Mouse (Mus musculus): ENCODE results near the gene Ghrh. TPM values are rescaled to one million over a fixed set of nuclear protein-coding genes. Genes with fewer than 3 reads are reported as not detected.
"Not testable (repeated sequence)": the region's sequence is repeated elsewhere in the genome, so short reads cannot be mapped to it uniquely, and the experiment has no call there.

The Ghrh gene
- polyA plus RNA-seq (2014; fragmentation: Nextera tagmentation; extraction: Ambion mirVana) = not detected in 2 replicates

DNA sequence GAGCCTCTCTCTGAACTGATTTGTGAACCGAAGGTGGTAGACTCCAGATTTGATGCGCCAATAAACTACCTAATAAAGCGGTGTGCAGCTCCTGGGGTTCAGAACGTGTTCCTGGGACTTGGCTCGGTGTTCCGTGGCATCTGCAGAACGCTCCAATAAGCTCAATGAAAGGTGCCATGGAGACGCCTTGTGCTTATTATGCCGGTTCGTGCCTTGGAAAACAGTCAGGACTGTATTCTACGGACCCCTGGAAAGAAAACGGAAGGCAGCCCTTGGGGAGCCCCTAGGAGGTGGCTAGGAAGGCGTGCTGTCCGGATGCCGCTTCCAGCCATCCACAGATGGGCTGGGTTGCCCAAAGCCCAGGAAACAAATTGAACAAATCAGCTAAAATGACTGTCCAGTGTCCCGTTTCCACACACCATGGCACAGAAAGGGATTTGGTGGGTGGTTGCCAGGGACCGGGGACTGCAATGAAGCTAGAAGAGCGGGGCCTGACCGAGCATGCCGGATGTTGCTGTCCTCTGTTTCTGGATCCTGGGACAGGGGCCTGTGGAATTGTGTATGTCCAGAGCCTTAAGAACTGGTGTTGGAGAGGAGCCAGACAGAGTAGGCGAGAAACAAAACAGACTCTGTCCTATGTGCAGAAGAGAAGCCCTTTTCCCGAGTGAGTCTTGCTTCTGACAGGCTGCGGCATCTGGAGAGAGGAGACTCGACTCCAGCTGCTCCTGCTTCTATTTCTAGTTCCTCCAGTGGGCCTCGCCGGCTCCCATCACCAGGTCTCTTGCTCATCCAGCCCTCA lies at the start of gene Ghrh:
TSS of gene Ghrh (minus strand) at position 146 of the 799 bp plus-strand sequence.
- Histone ChIP-seq H3K36me3 (ENCODE audit: control insufficient read depth, insufficient read depth, low read length) (no peaks in the 10 kb centered on the region), H3K9ac (ENCODE audit: low read length) (no peak within 1 kb of the TSS), H3K4me2 (ENCODE audit: low read depth) (no peak within 1 kb of the TSS), H3K9me3 (ENCODE audit: control insufficient read depth, low read length) (no peaks in the 10 kb centered on the region), H3K27me3 (ENCODE audit: control insufficient read depth, insufficient read depth, low read length) (no peaks in the 10 kb centered on the region), H3K4me1 (ENCODE audit: control insufficient read depth, insufficient read depth, low read length) (0 out of 2 replicates have a peak, but pooled peaks cover under 1% of the 10 kb centered on the region), H3K27ac (ENCODE audit: low read depth, low read length) (no peak within 1 kb of the TSS), H3K4me3 (ENCODE audit: low read depth, low read length) (no peak within 1 kb of the TSS)
- DNase-seq (ENCODE audit: low spot score) = peak; percentile 16
- no peak for ATAC-seq (ENCODE audit: insufficient read depth, low FRiP score, low TSS enrichment)
- WGBS = 79% methylated on average over 26 of the region's 26 CpGs

DNA sequence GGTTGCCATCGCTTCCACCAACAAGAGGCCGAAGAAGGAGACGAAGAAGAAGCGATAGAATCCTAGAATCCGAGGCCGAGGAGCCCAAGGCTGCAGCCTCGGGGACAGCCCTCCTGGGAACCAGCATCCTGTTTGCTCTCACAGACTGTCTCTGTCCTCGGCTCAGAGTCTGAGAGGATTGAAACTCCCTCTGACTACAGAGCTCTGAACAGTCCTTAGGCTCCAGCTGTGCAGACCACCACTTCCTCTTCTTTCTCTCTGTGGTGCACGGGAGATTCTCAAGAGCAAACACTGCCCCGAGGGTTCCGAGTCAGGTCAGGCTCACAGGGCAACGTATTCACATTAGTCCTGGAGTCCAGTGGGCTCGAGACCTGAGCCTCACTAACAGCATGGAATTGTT lies 48.7 kb upstream of the Ghrh start:
- Histone ChIP-seq H3K4me2 (ENCODE audit: low read depth) (no peak overlapping the region), H3K27me3 (ENCODE audit: control insufficient read depth, insufficient read depth, low read length) (no peaks in the 10 kb centered on the region), H3K9me3 (ENCODE audit: control insufficient read depth, low read length) (no peaks in the 10 kb centered on the region), H3K27ac (ENCODE audit: low read depth, low read length) (peak overlapping the region; percentile 58; the same call in 1 of the 2 replicates), H3K36me3 (ENCODE audit: control insufficient read depth, insufficient read depth, low read length) (peaks cover 4% of the 10 kb centered on the region), H3K4me3 (ENCODE audit: low read depth, low read length) (no peak overlapping the region), H3K9ac (ENCODE audit: low read length) (no peak overlapping the region), H3K4me1 (ENCODE audit: control insufficient read depth, insufficient read depth, low read length) (0 out of 2 replicates have a peak, but pooled peaks cover 3% of the 10 kb centered on the region)
- ATAC-seq (ENCODE audit: insufficient read depth, low FRiP score, low TSS enrichment) (no peak), DNase-seq (ENCODE audit: low spot score) (no peak)
- 53% methylated on average over 13 of the region's 13 CpGs for WGBS

DNA sequence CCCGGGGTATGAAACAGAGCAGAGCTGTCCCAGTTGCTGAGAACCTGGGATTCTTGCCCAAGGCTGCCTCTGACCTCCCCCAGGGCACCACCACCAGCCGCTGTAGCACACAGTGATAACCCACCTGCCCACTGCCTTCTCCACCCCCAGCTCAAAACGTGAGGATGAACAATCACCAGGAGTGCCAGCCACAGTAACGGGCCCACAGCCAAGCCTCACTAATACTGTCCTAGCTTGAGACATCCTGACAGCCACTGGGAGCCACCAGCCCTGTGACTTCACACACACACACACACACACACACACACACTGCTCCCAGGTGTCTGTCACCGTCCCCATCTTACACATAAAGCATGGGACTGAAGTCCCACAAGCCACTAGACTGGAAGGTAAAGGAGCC lies 48.1 kb upstream of the Ghrh start:
- no peak for DNase-seq (ENCODE audit: low spot score)
- H3K4me2 ChIP-seq (ENCODE audit: low read depth) = no peak overlapping the region
- no peaks in the 10 kb centered on the region for H3K9me3 ChIP-seq (ENCODE audit: control insufficient read depth, low read length)
- no peak overlapping the region for H3K27ac ChIP-seq (ENCODE audit: low read depth, low read length)
- H3K4me1 ChIP-seq (ENCODE audit: control insufficient read depth, insufficient read depth, low read length) = 0 out of 2 replicates have a peak, but pooled peaks cover 3% of the 10 kb centered on the region
- no peak overlapping the region for H3K9ac ChIP-seq (ENCODE audit: low read length)
- no peak for ATAC-seq (ENCODE audit: insufficient read depth, low FRiP score, low TSS enrichment)
- H3K4me3 ChIP-seq (ENCODE audit: low read depth, low read length) = no peak overlapping the region
- WGBS = 71% methylated on average over 5 of the region's 5 CpGs
- peaks cover 4% of the 10 kb centered on the region for H3K36me3 ChIP-seq (ENCODE audit: control insufficient read depth, insufficient read depth, low read length)
- H3K27me3 ChIP-seq (ENCODE audit: control insufficient read depth, insufficient read depth, low read length) = no peaks in the 10 kb centered on the region

DNA sequence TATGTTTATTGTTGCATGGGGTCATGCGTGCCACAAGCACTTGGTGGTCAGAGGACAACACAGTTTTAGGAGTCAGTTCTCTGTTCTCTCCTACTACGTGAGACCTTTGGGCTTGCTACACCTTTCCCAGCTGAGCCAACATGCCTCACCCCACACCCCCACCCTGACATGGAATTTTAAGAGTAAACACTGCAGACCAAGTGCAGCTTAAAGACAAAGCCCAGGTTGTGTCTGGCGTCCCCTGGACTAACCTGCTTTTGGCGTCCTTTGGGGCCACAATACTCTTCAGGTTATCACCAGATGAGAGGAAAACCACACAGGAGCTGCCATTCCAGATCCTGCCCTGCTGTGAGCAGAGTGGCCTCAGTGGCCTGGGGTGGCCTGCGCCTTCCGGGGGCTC lies 47.6 kb upstream of the Ghrh start:
- no peak overlapping the region for H3K4me2 ChIP-seq (ENCODE audit: low read depth)
- H3K36me3 ChIP-seq (ENCODE audit: control insufficient read depth, insufficient read depth, low read length) = peaks cover 4% of the 10 kb centered on the region
- no peaks in the 10 kb centered on the region for H3K9me3 ChIP-seq (ENCODE audit: control insufficient read depth, low read length)
- DNase-seq (ENCODE audit: low spot score) (no peak), ATAC-seq (ENCODE audit: insufficient read depth, low FRiP score, low TSS enrichment) (no peak)
- 66% methylated on average over 6 of the region's 6 CpGs for WGBS
- no peak overlapping the region for H3K4me3 ChIP-seq (ENCODE audit: low read depth, low read length)
- 0 out of 2 replicates have a peak overlapping the region, but pooled peaks have one; percentile 14 for H3K27ac ChIP-seq (ENCODE audit: low read depth, low read length)
- H3K4me1 ChIP-seq (ENCODE audit: control insufficient read depth, insufficient read depth, low read length) = 0 out of 2 replicates have a peak, but pooled peaks cover 3% of the 10 kb centered on the region
- no peak overlapping the region for H3K9ac ChIP-seq (ENCODE audit: low read length)
- H3K27me3 ChIP-seq (ENCODE audit: control insufficient read depth, insufficient read depth, low read length) = no peaks in the 10 kb centered on the region

DNA sequence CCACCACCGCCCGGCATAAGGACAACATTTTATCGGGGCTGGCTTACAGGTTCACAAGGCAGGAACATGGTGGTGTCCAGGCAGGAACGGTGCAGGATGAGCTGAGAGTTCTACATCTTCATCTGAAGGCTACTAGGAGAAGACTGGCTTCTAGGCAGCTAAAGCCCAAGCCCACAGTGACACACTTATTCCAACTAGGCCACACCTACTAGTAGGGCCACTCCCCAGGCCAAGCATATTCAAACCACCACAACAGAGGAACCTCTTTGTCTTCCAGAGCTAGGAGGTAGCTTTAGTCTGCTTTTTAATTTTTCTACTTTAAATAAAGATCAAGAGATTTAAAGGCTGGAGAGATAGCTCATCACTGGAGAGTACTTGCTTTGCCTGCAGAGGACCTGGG lies 46.2 kb upstream of the Ghrh start:
- no peak overlapping the region for H3K4me3 ChIP-seq (ENCODE audit: low read depth, low read length)
- no peaks in the 10 kb centered on the region for H3K27me3 ChIP-seq (ENCODE audit: control insufficient read depth, insufficient read depth, low read length)
- no peaks in the 10 kb centered on the region for H3K9me3 ChIP-seq (ENCODE audit: control insufficient read depth, low read length)
- no peak overlapping the region for H3K9ac ChIP-seq (ENCODE audit: low read length)
- H3K36me3 ChIP-seq (ENCODE audit: control insufficient read depth, insufficient read depth, low read length) = peaks cover 4% of the 10 kb centered on the region
- 99% methylated on average over 4 of the region's 4 CpGs for WGBS
- DNase-seq (ENCODE audit: low spot score) (no peak), ATAC-seq (ENCODE audit: insufficient read depth, low FRiP score, low TSS enrichment) (no peak)
- H3K4me2 ChIP-seq (ENCODE audit: low read depth) = no peak overlapping the region
- H3K27ac ChIP-seq (ENCODE audit: low read depth, low read length) = no peak overlapping the region
- 0 out of 2 replicates have a peak, but pooled peaks cover 3% of the 10 kb centered on the region for H3K4me1 ChIP-seq (ENCODE audit: control insufficient read depth, insufficient read depth, low read length)

DNA sequence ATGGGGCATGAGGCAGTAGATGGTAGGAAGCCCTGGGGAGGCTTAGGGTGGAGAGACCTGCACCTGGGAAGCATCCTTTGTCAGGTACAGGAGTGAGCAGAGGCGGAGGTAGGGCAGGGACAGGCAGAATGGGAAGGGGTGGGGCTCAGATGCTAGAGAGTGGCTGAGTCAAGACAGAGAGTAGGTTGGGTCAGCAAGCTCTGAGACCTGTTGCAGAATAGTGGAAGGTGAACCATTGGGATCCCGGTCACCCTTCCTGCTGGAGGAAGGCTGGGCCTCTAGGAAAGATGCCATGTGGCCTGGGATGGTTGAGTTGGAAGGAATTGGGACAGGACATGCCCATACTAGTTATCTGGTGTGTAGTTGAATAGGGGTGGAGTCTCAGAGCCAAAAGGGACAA lies 45.0 kb upstream of the Ghrh start:
- DNase-seq (ENCODE audit: low spot score) (no peak), ATAC-seq (ENCODE audit: insufficient read depth, low FRiP score, low TSS enrichment) (no peak)
- no peaks in the 10 kb centered on the region; the same call in 1 of the 2 replicates for H3K36me3 ChIP-seq (ENCODE audit: control insufficient read depth, insufficient read depth, low read length)
- no peaks in the 10 kb centered on the region for H3K27me3 ChIP-seq (ENCODE audit: control insufficient read depth, insufficient read depth, low read length)
- no peaks in the 10 kb centered on the region for H3K9me3 ChIP-seq (ENCODE audit: control insufficient read depth, low read length)
- no peak overlapping the region for H3K27ac ChIP-seq (ENCODE audit: low read depth, low read length)
- no peak overlapping the region for H3K4me2 ChIP-seq (ENCODE audit: low read depth)
- WGBS = 96% methylated on average over 2 of the region's 2 CpGs
- 0 out of 2 replicates have a peak, but pooled peaks cover 3% of the 10 kb centered on the region for H3K4me1 ChIP-seq (ENCODE audit: control insufficient read depth, insufficient read depth, low read length)
- no peak overlapping the region for H3K4me3 ChIP-seq (ENCODE audit: low read depth, low read length)
- H3K9ac ChIP-seq (ENCODE audit: low read length) = no peak overlapping the region

DNA sequence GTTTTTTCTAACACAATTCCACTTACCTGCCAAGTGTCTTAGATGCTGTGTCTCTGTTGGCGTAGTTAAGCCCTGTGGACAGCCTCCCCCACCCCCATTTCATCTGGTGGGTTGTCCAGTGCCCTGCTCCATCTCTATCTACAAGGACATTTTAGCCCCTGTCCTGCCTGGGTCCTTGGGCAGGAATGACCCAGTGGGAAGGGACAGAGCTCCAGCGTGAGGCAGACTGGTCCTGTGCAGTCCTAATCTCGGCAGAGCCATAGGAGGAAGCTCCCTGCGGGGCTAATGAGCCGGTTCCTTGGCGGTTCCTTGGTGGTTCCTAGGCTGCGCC lies 42.2 kb upstream of the Ghrh start:
- Histone ChIP-seq H3K27me3 (ENCODE audit: control insufficient read depth, insufficient read depth, low read length) (no peaks in the 10 kb centered on the region), H3K36me3 (ENCODE audit: control insufficient read depth, insufficient read depth, low read length) (no peaks in the 10 kb centered on the region; the same call in 1 of the 2 replicates), H3K9ac (ENCODE audit: low read length) (no peak overlapping the region), H3K27ac (ENCODE audit: low read depth, low read length) (no peak overlapping the region), H3K4me3 (ENCODE audit: low read depth, low read length) (no peak overlapping the region), H3K4me1 (ENCODE audit: control insufficient read depth, insufficient read depth, low read length) (no peaks in the 10 kb centered on the region), H3K9me3 (ENCODE audit: control insufficient read depth, low read length) (no peaks in the 10 kb centered on the region), H3K4me2 (ENCODE audit: low read depth) (no peak overlapping the region)
- ATAC-seq (ENCODE audit: insufficient read depth, low FRiP score, low TSS enrichment) (no peak), DNase-seq (ENCODE audit: low spot score) (no peak)
- 85% methylated on average over 7 of the region's 7 CpGs for WGBS

DNA sequence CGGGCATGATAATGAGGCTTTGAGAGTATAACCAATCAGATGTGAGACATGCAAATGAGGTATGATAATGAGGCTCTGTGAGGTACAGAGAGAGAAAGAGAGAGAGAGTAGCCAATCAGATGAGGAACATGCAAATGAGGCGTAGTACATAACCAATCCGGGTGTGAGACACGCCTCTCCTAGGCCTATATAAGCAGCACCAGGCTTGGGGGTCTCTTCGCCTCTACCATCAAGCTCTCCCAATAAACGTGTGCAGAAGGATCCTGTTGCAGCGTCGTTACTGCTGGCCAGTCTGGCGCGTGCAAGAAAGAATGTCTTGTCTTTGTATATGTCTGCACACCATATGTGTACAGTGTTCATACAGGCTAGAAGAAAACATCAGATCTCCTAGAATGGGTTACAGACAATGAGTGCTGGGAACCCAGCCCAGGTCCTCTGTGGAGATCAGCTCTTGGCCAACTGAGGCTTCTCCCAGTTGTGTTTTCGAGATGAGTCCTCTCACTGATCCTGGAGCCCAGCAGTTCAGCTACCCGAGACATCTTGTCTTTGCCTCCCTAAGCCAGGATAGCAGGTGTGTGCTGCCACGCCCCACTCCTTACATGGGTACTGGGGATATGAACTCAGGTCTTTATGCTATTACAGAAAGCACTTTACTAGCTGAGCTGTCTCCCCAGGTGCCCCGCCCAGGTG lies 41.7 kb upstream of the Ghrh start:
- H3K9me3 ChIP-seq (ENCODE audit: control insufficient read depth, low read length); H3K4me1 ChIP-seq (ENCODE audit: control insufficient read depth, insufficient read depth, low read length); DNase-seq (ENCODE audit: low spot score); H3K36me3 ChIP-seq (ENCODE audit: control insufficient read depth, insufficient read depth, low read length); H3K4me3 ChIP-seq (ENCODE audit: low read depth, low read length); ATAC-seq (ENCODE audit: insufficient read depth, low FRiP score, low TSS enrichment); H3K9ac ChIP-seq (ENCODE audit: low read length); H3K27ac ChIP-seq (ENCODE audit: low read depth, low read length); H3K4me2 ChIP-seq (ENCODE audit: low read depth); H3K27me3 ChIP-seq (ENCODE audit: control insufficient read depth, insufficient read depth, low read length): not testable (repeated sequence)
- 96% methylated on average over 14 of the region's 14 CpGs for WGBS
